Mouse (Mus musculus): Measurements from ENCODE around the gene Zfp612.
A peak's percentile ranks its signal among the peaks of the same experiment; 100 is the strongest.
"Not testable (repeated sequence)": the region's sequence is repeated elsewhere in the genome, so short reads cannot be mapped to it uniquely, and the experiment has no call there.

Gene Zfp612

GRCm38 (mm10) chr8:110079282-110080221 lies at the start of gene Zfp612:
Gene Zfp612 (plus strand): TSS chr8:110079746.
- DNase-seq = peak; percentile 69 to 70

- not testable (repeated sequence) for DNase-seq
These were observed 45.8 kb upstream of the Zfp612 start for GRCm38 (mm10) chr8:110033771-110034170.

GRCm38 (mm10) chr8:110034331-110034730 lies 45.2 kb upstream of the Zfp612 start:
- DNase-seq = no peak

GRCm38 (mm10) chr8:110036156-110036555 lies 43.4 kb upstream of the Zfp612 start:
- DNase-seq = no peak

- DNase-seq = no peak
These were observed 40.3 kb upstream of the Zfp612 start for GRCm38 (mm10) chr8:110039216-110039615.

GRCm38 (mm10) chr8:110039659-110040058 lies 39.9 kb upstream of the Zfp612 start, which contains the start of gene Chst4:
Gene Chst4 (minus strand): TSS chr8:110039740.
- no peak for DNase-seq

GRCm38 (mm10) chr8:110040509-110040908 lies 39.0 kb upstream of the Zfp612 start:
- DNase-seq = no peak

- no peak for DNase-seq
These were observed 28.3 kb upstream of the Zfp612 start for GRCm38 (mm10) chr8:110051208-110051607.

- no peak for DNase-seq
These were observed 21.3 kb upstream of the Zfp612 start for GRCm38 (mm10) chr8:110058207-110058606.

- no peak for DNase-seq
These were observed 15.4 kb upstream of the Zfp612 start for GRCm38 (mm10) chr8:110064161-110064560.

- DNase-seq = no peak
These were observed 14.8 kb upstream of the Zfp612 start for GRCm38 (mm10) chr8:110064606-110065365.

GRCm38 (mm10) chr8:110065676-110066075 lies 13.9 kb upstream of the Zfp612 start:
- DNase-seq = no peak

- no peak for DNase-seq
These were observed 9.8 kb upstream of the Zfp612 start for GRCm38 (mm10) chr8:110069706-110070105.

- DNase-seq = peak; percentile 48 to 49
These were observed 7.9 kb upstream of the Zfp612 start for GRCm38 (mm10) chr8:110071600-110071999.

- DNase-seq = no peak
These were observed 5.0 kb upstream of the Zfp612 start for GRCm38 (mm10) chr8:110074496-110074895.

GRCm38 (mm10) chr8:110082416-110083105 lies 3.0 kb downstream of the Zfp612 start:
- no peak for DNase-seq

GRCm38 (mm10) chr8:110091869-110092268 lies 12.3 kb downstream of the Zfp612 start:
- no peak for DNase-seq

GRCm38 (mm10) chr8:110100907-110101306 lies 21.4 kb downstream of the Zfp612 start, which contains the start of gene Gm21964:
Gene Gm21964 (plus strand): TSS chr8:110101207.
- DNase-seq = no peak

- no peak for DNase-seq
These were observed 22.1 kb downstream of the Zfp612 start for GRCm38 (mm10) chr8:110101676-110102075.

- DNase-seq = no peak
These were observed 23.1 kb downstream of the Zfp612 start, which contains the start of gene Gm17720 for GRCm38 (mm10) chr8:110102653-110103052. Gene Gm17720 (minus strand): TSS chr8:110102753.

GRCm38 (mm10) chr8:110119715-110120114 lies 40.2 kb downstream of the Zfp612 start:
- DNase-seq = no peak

- DNase-seq = peak; percentile 50 to 51
These were observed 51.0 kb downstream of the Zfp612 start for GRCm38 (mm10) chr8:110130537-110130936.

- DNase-seq = no peak
These were observed 54.7 kb downstream of the Zfp612 start for GRCm38 (mm10) chr8:110134236-110134635.

Measured in B cell, adult 2 months (primary cell).